Mouse (Mus musculus) kidney, postnatal 14 days (tissue): ENCODE measurements around the gene Timm8a2.

ENCODE experiments used
- DNase-seq: peaks from one replicate; pipeline ENCODE4 v3.0.0; 2022; ENCODE audit warnings: mixed read lengths

Timm8a2 gene

DNA sequence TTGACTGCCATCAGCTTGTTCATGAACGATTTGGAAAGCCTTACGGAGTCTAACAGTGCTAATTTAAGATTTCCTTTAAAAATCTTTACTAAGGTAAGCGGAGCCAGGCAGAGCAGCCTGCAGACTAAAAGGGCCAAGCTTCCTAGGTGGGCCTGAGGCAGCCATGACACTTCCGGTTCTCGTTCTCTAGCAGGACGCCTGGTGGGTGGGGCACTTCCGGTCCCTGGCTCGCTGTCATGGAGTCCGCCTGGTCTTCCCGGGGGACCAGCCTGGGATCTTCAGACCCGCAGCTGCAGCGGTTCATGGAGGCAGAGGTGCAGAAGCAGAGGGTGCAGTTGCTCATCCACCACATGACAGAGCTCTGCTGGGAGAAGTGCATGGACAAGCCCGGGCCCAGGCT, at the start of gene Timm8a2:
Timm8a2 (plus strand) TSS at position 224 of the 400 bp plus-strand sequence.
- no peak for DNase-seq

DNA sequence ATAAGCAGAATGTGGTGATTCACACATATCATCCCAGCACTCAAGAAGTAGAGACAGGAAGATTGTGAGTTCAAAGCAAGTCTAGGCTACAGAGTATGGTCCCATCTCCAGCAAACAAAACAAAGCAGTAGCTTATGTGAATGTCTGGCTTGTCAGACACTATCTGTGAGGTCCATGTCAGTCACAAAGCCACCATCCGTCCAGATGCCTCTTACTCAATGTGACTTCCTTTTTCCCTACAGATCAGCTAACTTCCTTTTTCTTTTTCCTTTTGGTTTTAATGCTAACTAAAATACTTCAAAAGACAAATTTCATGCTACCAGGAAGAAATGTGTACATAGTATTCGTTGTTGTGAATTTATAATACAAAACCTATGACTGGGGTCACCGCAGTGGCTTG, 49.0 kb upstream of the Timm8a2 start:
- DNase-seq = no peak

DNA sequence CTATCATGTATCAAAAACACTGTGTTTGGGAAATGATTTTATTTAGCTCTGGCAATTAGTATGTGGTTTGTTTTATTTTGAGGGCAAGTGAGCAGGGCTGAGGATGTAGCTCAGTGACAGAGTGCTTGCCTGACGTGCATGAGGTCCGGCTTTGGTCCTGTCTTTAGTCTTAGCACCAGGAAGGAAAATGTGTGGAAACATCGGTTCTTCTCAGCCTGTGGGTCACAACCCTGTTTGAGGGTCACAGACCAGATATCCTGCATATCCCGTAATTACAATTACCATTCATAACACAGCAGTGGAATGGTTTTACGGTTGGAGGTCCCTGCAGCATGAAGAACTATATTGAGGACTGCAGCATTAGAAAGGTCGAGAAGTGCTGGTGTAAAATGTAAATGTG, 48.4 kb upstream of the Timm8a2 start:
- peak; percentile 58 for DNase-seq

DNA sequence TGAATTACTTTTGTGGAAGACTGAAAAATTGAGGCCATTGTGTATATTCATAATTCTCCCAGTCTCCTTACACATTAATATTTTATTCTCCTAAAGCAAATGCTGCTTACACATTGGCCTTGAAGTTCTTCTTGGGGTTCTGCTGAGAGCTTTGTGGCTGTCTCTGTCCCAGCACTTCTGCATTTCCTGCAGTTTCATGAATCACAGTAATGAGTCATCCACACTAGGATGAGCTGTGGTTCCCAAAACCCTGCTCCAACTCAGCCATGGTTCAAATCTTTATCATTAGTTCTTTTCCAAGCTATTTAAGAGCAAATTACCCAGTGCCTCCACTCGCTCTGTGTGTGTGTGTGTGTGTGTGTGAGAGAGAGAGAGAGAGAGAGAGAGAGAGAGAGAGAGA, 47.2 kb upstream of the Timm8a2 start:
- DNase-seq = no peak

DNA sequence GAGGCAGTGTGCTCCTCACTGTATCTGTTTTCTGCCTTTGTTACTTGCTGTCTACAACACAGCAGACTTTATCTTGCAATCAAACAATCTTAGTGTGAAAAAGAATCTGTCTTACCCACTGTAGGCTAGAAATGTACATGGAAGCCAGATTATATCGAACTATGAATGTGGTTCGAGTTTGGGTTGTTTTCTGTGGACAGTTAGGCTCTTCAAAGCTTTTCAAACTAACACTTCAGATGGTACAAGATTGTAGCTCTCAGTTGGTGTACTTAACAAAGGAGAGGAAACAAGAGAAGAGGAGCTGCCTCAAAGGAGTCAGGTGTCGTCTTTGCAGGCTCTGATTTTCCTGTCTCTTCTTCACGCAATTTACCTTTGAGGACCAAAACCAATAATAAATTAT, 46.8 kb upstream of the Timm8a2 start:
- DNase-seq = no peak

DNA sequence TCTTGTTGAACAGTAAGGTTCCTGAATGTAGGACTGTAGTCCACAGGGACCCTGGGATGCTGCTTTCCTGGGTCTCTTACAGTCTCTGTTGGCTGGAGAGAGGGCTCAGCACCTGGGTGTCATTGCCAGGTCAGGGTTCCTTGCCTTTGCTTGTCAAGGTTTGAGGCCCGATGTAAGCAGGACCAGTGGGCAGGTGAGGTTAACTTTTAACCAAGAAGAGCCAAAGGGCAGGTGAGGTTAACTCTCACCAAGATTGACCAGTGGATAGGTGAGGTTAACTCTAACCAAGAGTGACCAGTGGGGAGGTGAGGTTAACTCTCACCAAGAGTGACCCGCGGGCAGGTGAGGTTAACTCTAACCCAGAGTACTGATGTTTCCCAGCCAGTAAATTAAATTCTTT, 45.1 kb upstream of the Timm8a2 start:
- no peak for DNase-seq

DNA sequence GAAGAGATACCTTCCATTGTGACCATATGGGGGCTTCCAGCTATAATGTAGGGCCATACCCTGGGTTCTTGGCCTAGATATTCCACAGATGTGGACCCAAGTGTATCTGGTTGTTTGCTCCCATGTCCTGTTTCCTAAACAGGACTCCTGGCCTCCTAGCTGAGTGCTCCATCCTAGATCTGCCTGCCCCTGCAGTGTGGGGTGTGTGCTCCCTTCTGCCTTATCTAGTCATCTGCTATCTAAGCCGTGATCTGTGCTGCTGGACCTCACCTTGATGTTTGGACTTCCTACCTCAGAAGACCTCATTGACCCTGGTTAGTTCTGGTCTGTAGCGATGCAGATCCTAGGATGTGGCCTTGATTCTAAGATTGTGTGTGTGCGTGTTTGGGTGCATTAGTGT, 44.6 kb upstream of the Timm8a2 start:
- no peak for DNase-seq

DNA sequence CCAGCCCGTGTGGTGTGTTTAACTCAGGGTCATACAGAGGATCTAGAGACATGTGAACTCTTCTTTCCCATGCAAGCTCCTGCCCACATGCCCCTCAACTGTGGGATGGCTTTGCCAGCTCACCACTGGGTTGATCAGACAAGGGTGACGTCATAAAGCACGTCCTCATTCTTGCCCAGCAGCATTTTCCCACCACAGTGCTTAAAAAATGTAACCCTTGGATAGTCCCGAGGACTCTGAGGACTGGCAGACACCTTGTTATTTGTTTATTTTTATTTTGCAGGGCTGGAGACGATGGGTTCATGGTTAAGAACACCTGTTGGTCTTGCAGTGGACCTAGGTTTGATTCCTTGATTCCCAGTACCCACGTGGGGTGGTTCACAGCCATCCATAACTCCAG, 43.6 kb upstream of the Timm8a2 start:
- no peak for DNase-seq

DNA sequence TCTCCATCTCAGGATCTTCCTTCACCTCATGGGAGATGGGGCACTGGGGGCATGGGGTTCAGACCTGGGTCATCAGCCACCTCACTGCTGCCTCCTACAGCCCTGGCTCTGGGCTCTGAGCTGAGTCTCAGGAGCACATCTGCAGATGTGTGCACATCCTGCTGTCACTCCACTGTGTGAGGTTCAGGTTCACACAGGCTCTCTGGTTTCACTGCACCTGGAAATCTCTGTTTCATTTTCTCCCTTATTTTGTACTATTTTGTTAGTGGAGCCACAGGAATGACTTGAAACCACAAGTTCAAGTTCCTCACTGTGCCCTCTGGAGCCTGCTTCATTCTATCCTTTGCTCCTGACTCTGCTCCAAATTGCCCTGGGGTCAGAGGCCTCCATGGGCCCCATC, 42.6 kb upstream of the Timm8a2 start:
- no peak for DNase-seq

DNA sequence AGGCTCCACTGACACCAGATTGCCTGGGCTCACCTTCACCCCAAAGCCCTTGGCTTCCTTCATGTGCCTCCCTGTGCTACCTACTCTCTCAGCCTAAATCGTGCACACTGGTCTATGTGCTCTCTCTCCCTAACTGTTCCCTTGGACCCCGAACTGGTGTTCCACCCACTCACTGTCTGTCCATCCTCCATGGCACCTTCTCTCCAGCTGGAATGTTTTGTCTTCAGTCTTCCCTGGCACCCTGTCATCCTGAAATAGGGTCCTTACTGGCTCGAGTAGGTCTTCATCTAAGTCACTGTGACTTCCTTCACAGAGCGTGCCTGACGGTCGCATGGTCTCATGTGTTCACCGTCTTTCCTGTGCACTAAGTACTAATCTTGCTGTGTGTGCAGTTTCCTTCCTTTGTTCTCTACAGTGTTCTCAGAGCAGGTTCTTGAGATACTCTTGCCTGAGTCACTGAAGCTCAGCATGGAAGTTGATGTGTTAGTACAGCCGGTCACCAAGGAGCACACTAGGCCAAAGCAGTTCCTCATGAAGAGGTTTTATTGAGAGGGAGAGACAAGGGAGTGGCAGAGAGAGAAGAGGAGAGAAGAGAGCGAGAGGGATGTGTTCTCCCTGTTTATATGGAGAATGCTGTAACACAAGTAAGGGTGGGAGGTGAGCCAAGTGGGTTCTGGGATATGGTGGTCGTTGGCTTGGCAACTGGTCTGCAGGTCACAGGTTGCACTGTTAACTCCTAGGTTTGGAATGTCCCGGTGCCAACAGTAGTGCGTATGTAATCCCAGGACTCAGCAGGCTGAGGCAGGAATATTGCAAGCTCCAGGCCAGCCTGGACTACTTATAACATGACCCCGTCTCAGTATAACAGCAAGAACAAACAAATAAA, 41.8 kb upstream of the Timm8a2 start:
- DNase-seq = no peak

DNA sequence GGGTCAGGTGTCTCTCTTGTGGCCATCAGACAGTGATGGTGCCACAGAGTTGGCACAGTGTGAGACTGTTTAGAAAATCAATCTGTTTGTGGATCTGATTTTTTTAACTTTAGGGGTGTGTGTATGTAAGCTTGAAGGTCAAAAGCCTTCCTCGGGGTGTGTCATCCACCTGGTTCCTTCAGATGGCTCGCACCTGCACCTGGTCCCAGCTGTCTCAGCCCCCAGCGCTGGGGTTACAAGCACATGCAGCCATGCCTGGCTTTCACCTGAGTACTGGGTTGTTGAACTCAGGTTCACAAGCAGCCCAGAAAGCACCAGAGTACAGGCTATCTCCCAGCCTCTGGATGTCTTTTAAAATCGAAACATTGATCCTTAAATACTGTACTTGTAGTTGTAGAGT, 40.9 kb upstream of the Timm8a2 start:
- no peak for DNase-seq

DNA sequence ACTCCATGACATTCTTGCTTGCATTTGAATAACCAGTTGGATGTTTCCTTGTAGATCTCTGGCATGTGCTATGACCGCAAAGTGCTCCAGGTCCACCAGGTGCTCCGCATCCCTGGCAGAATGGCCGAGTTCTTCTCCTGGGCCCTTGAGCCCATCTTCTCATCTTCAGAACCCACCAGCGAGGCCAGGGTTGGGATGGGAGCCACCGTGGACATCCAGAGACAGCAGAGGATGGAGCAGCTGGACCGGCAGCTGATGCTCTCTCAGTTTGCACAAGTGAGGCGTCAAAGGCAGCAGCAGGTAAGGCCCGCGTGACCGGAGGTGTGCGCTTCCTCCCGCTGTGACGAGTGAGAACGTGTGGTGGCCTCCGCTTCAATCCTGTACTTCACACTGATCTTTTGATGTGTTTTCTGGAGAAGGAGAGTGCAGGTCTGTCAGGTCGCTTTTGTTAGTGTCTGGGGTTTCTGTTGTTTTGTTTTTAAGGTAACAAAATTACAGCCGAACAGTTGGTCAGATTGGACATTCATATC, 40.2 kb upstream of the Timm8a2 start:
- no peak for DNase-seq

DNA sequence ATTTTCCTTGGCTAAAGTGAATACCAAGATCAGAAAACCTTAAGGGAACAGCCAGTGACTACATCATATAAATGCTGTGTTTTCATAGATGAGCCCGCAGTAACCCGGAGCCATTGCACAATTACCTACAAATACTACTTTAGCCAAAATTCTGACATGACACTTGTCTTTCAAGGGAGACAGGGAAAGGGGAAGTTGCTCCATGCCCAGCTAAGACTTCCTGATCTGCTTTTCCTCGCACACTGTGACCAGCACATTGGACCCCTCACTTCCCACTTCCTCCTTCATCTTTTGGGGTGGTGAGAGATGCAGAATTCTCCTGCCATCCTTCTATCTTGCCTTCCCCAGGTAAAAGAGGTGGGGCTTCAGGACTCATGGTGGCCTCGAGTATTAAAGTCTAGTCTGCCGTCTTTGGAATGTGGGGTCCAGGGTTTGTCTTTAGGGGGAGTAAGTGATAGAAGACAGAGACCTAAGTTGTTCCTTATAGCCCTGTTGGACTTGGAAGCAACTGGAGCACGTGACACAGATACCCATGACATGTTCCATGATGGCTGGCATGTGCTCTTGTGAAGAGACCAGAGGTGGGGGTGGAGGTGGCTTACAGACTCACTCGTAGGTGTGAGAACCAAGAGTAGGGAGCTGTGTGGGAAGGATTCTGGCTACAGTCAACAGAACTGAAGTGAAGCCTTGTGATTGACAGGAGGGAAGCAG, 39.5 kb upstream of the Timm8a2 start:
- DNase-seq = no peak

DNA sequence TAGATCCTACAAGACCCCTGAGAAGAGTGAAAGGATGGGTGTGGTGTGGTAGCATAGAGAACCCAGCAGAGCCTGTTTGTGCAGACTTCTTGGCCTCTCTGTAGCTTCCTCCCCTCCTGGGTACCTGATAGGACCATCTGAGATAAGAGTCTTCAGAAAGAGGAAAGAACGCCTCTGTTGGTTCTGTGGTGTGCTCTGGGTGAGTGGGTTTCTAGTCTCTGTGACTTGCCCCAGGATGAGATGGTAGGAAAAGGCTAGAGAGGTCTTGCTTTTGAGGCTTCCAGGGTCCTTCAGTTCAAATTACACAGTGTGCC, 39.0 kb upstream of the Timm8a2 start:
- DNase-seq = no peak

DNA sequence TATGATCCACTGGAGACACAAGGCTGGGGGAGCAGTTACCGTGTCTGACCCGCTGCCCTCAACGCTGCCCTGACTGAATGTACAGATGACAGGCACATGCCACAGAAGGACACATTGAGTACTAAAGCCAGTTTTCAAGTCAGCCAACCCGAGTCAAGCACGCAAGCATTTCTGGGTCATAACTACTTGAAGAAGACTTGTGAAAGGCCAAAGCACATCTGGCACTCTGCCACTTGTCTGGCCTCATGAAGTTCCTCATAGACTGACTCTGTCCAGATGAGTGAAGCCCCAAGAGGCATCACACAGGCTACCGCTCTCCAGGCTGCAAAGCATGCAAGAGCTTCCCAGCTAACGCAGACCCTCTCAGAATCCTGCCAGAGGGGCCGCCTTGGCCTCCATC, 37.7 kb upstream of the Timm8a2 start:
- DNase-seq = peak; percentile 86

DNA sequence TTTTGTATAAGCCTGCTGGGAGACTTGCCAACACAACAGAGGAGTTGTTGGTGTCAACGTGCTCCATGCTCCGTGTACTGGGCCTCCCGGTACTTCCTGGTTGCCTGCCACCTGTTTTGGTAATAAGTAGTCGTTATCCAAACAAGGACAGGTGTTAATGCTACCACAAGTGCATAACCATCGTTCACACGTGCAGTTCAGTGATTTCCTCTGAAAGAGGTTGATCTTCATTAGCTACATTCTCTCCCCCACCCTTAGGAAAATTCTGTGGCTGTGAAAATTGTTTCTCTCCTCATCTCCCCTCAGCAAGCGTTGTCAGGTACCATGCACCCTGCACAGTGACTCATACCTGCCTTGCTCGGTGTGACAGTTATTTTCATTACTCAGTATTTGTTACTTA, 35.0 kb upstream of the Timm8a2 start:
- no peak for DNase-seq

DNA sequence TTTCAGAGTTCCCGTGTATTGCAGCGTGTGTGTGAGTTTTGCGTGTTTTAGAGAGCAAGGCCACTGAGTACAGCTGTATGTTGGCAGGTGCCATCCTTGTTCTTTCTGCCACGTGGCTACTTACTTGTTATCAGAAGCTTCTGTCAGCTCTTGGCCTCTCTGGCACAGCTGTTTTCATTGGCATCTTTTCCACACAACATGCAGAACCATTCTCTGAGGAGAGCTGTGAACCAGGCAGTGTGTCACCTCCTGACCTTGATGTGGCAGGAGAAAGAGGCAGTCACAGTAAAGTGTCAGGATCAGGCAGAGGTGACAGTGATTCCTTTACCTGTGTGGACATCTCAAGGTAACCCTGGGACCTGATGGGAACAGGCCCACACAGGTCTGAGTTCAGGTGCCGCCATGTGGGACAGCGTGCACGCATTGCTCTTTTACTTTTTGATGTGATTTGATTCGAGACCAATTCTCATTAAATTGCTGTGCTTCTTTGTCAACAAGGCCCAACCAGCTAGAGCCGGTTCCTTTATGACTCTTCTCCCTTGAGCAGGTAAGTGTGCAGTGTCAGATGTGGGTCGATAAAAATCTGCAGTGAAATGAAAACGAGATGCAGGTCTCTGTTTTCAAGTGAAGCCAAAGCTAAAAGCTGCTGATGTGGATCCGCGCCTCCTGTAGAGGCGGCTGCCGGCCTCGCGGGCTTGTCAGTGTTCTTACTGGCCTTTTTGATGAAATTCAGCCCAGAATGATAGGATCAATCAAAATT, 33.9 kb upstream of the Timm8a2 start:
- DNase-seq = no peak

DNA sequence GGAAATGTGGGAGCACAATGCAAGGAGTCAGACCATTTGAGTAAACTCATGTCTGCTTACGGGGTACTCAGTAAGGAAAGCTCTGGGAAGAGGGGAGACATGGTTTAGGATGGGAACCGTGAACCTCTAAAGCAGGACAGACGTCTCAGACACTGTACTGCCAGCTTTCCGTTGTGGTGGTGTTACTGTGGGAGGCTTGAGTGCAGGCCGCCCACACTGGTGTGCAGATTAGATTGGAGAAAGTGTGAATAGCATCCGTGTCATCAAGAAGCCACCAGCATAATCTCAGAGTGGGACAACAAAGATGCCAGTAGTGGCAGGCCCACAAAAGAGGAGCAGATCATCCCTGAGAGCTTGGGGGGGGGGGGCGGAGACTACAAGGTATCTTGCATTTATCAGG, 32.2 kb upstream of the Timm8a2 start:
- DNase-seq = no peak

DNA sequence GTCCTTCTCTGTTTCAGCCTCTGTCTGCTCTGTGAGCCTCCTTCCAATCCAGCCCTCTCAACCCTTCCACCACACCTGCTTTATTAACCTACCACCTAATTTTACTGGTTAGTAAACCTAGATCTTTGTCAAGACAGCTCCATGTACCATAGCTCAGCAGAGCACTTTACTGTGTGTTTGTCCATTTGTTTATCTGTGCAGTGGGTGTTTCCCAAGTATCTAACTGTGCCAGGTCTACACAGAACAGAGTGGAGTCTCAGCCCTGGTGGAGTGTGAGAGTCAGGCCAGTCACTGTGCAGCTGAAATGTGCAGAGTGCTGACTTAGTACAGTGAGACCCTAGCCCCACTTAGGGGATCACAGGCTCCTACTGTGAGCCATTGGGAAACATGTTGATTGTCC, 30.7 kb upstream of the Timm8a2 start:
- no peak for DNase-seq

DNA sequence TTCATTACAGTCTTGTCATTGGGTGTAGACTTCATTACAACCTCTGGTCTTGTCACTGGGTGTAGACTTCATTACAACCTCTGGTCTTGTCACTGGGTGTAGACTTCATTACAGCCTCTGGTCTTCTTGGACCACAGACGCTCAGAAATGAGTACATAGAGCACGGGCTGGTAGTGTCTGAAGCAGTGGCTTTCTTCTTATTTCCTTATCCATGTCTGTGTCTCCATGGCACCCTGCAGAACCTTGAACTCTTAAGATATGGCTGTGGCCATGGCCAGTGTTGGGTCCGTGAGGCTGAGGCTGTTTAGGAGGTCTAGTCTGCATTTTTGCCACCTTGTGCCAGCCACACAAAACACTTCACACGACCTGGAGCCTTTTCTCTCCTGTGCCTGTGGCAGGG, 26.2 kb upstream of the Timm8a2 start:
- DNase-seq = no peak

DNA sequence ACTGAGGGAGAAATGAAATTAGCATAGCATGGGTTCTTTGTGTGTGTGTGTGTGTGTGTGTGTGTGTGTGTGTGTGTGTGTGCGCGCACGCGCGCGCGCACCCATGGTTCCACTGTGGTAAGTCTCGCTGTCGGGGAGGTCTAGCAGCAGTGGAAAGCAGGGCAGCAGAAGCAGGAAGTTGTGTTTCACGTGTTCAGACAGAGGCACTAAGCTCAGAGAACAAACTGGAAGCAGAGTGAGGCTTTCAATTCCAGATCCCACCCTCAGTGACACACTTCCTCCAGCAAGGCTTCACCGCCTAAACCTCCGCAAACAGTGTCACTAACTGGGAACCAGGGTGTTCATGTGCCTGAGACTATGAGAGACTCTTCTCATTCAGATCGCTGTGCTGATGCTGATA, 25.0 kb upstream of the Timm8a2 start:
- no peak for DNase-seq

DNA sequence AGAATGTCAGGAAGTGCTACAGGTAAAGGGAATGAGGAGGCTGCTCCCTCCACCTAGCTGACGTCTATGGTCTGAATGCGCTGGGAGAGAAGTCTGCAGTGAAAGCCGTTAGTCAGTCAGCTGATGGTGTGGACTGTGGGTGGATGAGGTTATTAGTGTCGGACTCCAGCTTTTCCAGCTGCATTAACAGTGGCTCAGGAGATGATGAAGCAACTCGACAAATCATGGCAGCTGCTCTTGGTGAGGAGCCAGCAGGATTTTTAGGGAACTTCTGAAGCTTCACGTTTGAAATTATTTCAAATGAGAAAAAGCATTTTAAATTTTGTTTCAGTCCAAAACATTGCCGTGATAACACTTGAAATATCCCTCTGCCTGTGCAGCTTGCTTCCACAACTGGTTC, 24.2 kb upstream of the Timm8a2 start:
- DNase-seq = no peak

DNA sequence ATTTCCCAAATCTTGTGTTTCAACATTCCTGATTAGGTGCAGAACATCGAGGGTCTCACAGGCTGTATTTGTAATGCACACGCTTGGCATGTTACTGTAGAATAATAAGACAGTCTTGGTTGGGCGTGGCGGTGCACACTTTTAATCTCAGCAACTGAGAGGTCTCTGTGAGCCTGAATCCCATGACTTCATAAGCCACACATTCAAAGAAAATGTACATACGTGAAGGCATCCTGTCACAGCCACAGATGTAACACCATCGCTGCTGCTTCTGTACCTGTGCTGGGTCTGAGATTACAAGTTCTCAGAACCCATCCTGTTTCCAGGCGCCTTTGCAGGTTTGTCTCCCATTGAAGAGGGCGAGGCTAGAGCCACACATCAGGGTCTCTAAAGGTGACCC, 22.7 kb upstream of the Timm8a2 start:
- no peak for DNase-seq

DNA sequence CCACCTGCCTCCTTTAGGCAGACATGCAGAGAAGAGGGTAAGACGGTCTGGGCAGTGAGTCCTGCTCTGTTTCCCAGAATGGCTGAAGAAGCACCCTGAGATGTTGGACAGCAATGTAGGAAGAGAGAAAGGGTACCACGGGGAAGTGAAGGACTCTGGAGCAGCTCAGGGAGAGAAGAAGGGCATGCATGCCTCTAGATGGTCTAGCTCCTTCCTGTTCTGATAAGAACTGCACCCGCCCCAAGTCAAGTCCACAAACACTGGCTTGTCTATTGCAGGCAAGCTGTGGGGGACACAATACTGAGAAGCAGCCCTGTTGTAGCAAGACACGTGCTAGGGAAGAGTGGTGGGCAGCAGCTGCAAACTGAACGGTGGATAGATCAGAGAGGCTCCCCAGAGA, 22.3 kb upstream of the Timm8a2 start:
- DNase-seq = no peak
